Mouse (Mus musculus): Measurements from ENCODE around the gene Cdc42ep2. TPM values are rescaled to one million over a fixed set of nuclear protein-coding genes. Genes with fewer than 3 reads are reported as not detected.

Cdc42ep2 gene
- polyA plus RNA-seq, 1 experiment from 2014 or later = 20.4 TPM

GRCm38 (mm10) chr19:5945891-5946290 lies 21.3 kb upstream of the Cdc42ep2 start:
- Histone ChIP-seq H3K4me2 (ENCODE audit: low read length) (no peak overlapping the region), H3K27ac (ENCODE audit: low read length) (no peak overlapping the region), H3K9me3 (replicated peaks; ENCODE audit: control insufficient read depth, low read length, poor library complexity, severe bottlenecking) (no peaks in the 10 kb centered on the region), H3K36me3 (ENCODE audit: control insufficient read depth, insufficient read depth, low read length) (peaks cover 4% of the 10 kb centered on the region; the same call in 1 of the 2 replicates), H3K27me3 (ENCODE audit: control insufficient read depth, insufficient read depth, low read depth, low read length) (no peaks in the 10 kb centered on the region), H3K9ac (ENCODE audit: low read depth, low read length) (no peak overlapping the region; the same call in 1 of the 2 replicates), H3K4me3 (ENCODE audit: low read depth, low read length) (no peak overlapping the region), H3K4me1 (ENCODE audit: control insufficient read depth, insufficient read depth, low read length) (no peaks in the 10 kb centered on the region)
- no peak for ATAC-seq
- 85% methylated on average over 8 of the region's 8 CpGs for WGBS

DNA sequence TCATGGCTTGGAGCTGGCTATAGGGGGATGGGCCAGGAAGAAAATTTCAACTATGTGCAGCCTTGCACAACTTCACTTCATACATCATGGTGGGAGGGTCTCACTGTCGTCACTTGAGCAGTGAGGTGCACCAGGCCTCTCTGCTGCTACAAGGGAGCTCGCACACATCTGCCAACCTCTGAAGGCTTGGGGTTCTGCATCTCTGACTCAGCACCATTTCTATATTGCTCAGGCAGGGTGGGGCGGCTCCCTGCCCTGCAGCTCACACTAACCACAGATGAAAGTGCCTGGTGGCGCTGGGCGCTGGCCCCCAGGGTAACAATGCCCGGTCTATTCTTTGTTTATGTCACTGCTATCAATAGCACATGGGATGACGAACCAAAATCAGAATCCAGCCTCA lies 20.4 kb upstream of the Cdc42ep2 start:
- no peak for ATAC-seq
- Histone ChIP-seq H3K4me2 (ENCODE audit: low read length) (no peak overlapping the region), H3K36me3 (ENCODE audit: control insufficient read depth, insufficient read depth, low read length) (peaks cover 2% of the 10 kb centered on the region; the same call in 1 of the 2 replicates), H3K4me3 (ENCODE audit: low read depth, low read length) (no peak overlapping the region), H3K9me3 (replicated peaks; ENCODE audit: control insufficient read depth, low read length, poor library complexity, severe bottlenecking) (no peaks in the 10 kb centered on the region), H3K27ac (ENCODE audit: low read length) (no peak overlapping the region), H3K27me3 (ENCODE audit: control insufficient read depth, insufficient read depth, low read depth, low read length) (no peaks in the 10 kb centered on the region), H3K4me1 (ENCODE audit: control insufficient read depth, insufficient read depth, low read length) (no peaks in the 10 kb centered on the region; the same call in 1 of the 2 replicates), H3K9ac (ENCODE audit: low read depth, low read length) (no peak overlapping the region)
- WGBS = 86% methylated on average over 7 of the region's 7 CpGs

GRCm38 (mm10) chr19:5944145-5944544 lies 19.5 kb upstream of the Cdc42ep2 start:
- Histone ChIP-seq H3K36me3 (ENCODE audit: control insufficient read depth, insufficient read depth, low read length) (no peaks in the 10 kb centered on the region; the same call in 1 of the 2 replicates), H3K4me3 (ENCODE audit: low read depth, low read length) (no peak overlapping the region), H3K27ac (ENCODE audit: low read length) (no peak overlapping the region), H3K27me3 (ENCODE audit: control insufficient read depth, insufficient read depth, low read depth, low read length) (no peaks in the 10 kb centered on the region), H3K4me1 (ENCODE audit: control insufficient read depth, insufficient read depth, low read length) (no peaks in the 10 kb centered on the region; the same call in 1 of the 2 replicates), H3K9me3 (replicated peaks; ENCODE audit: control insufficient read depth, low read length, poor library complexity, severe bottlenecking) (no peaks in the 10 kb centered on the region), H3K9ac (ENCODE audit: low read depth, low read length) (no peak overlapping the region), H3K4me2 (ENCODE audit: low read length) (no peak overlapping the region)
- WGBS = 76% methylated on average over 8 of the region's 8 CpGs
- no peak for ATAC-seq

GRCm38 (mm10) chr19:5943404-5943803 lies 18.8 kb upstream of the Cdc42ep2 start:
- Histone ChIP-seq H3K9ac (ENCODE audit: low read depth, low read length) (no peak overlapping the region), H3K9me3 (replicated peaks; ENCODE audit: control insufficient read depth, low read length, poor library complexity, severe bottlenecking) (no peaks in the 10 kb centered on the region), H3K4me3 (ENCODE audit: low read depth, low read length) (no peak overlapping the region), H3K4me1 (ENCODE audit: control insufficient read depth, insufficient read depth, low read length) (no peaks in the 10 kb centered on the region; the same call in 1 of the 2 replicates), H3K27ac (ENCODE audit: low read length) (no peak overlapping the region), H3K27me3 (ENCODE audit: control insufficient read depth, insufficient read depth, low read depth, low read length) (no peaks in the 10 kb centered on the region), H3K4me2 (ENCODE audit: low read length) (no peak overlapping the region), H3K36me3 (ENCODE audit: control insufficient read depth, insufficient read depth, low read length) (no peaks in the 10 kb centered on the region; the same call in 1 of the 2 replicates)
- WGBS = 92% methylated on average over 15 of the region's 15 CpGs
- no peak for ATAC-seq

DNA sequence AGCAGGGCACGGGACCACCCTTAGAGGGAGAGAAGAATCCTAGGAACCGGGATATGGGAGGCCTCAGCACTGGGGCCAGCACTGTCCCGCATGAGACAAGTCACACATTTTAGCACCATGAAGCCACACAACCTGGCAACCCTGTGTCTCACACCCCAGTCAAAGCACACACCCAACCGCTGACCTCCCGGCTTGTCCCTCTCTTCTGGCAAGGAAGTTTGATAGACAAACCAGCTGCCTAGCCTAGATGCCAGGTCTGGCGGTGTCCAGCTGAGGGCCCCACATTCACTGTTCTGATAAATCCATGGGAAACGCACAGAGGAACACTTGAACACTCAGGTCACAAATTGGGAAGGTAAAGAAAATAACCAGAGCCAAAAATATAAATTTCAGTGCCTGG lies 18.0 kb upstream of the Cdc42ep2 start:
- Histone ChIP-seq H3K27me3 (ENCODE audit: control insufficient read depth, insufficient read depth, low read depth, low read length) (no peaks in the 10 kb centered on the region), H3K4me1 (ENCODE audit: control insufficient read depth, insufficient read depth, low read length) (peaks cover 3% of the 10 kb centered on the region; the same call in 1 of the 2 replicates), H3K36me3 (ENCODE audit: control insufficient read depth, insufficient read depth, low read length) (no peaks in the 10 kb centered on the region; the same call in 1 of the 2 replicates), H3K4me2 (ENCODE audit: low read length) (no peak overlapping the region), H3K4me3 (ENCODE audit: low read depth, low read length) (no peak overlapping the region), H3K9me3 (replicated peaks; ENCODE audit: control insufficient read depth, low read length, poor library complexity, severe bottlenecking) (no peaks in the 10 kb centered on the region), H3K27ac (ENCODE audit: low read length) (no peak overlapping the region), H3K9ac (ENCODE audit: low read depth, low read length) (no peak overlapping the region)
- no peak for ATAC-seq
- WGBS = 93% methylated on average over 7 of the region's 7 CpGs

- Histone ChIP-seq H3K4me2 (ENCODE audit: low read length) (no peak overlapping the region), H3K4me3 (ENCODE audit: low read depth, low read length) (no peak overlapping the region), H3K4me1 (ENCODE audit: control insufficient read depth, insufficient read depth, low read length) (peaks cover 3% of the 10 kb centered on the region; the same call in 1 of the 2 replicates), H3K9ac (ENCODE audit: low read depth, low read length) (no peak overlapping the region), H3K36me3 (ENCODE audit: control insufficient read depth, insufficient read depth, low read length) (no peaks in the 10 kb centered on the region; the same call in 1 of the 2 replicates), H3K27me3 (ENCODE audit: control insufficient read depth, insufficient read depth, low read depth, low read length) (no peaks in the 10 kb centered on the region), H3K9me3 (replicated peaks; ENCODE audit: control insufficient read depth, low read length, poor library complexity, severe bottlenecking) (no peaks in the 10 kb centered on the region), H3K27ac (ENCODE audit: low read length) (no peak overlapping the region)
- 91% methylated on average over 10 of the region's 10 CpGs for WGBS
- no peak for ATAC-seq
These were observed 16.0 kb upstream of the Cdc42ep2 start for GRCm38 (mm10) chr19:5940656-5941055.

DNA sequence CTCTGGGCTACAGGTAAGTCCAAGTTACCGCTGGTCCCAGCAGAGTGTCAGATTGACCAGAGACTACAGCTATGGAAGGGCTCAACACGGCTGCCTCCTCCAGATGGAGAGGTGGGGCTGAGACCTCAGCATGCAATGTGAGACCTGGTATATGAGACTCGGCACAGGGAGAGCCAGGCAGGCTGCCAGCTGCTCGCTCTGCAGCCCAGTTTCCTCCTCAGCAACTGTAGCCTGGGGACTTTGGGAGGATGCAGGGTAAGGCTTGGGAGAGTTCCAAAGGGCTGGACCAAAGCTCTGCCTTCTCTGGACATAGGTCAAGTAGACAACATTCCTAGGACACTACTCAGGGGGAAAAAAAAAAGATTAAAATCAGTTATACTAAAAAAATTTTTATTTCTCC lies 15.6 kb upstream of the Cdc42ep2 start:
- no peak for ATAC-seq
- no peak overlapping the region for H3K4me2 ChIP-seq (ENCODE audit: low read length)
- H3K4me1 ChIP-seq (ENCODE audit: control insufficient read depth, insufficient read depth, low read length) = peaks cover 3% of the 10 kb centered on the region; the same call in 1 of the 2 replicates
- H3K27me3 ChIP-seq (ENCODE audit: control insufficient read depth, insufficient read depth, low read depth, low read length) = no peaks in the 10 kb centered on the region
- no peaks in the 10 kb centered on the region; the same call in 1 of the 2 replicates for H3K36me3 ChIP-seq (ENCODE audit: control insufficient read depth, insufficient read depth, low read length)
- WGBS = 63% methylated on average over 4 of the region's 4 CpGs
- H3K27ac ChIP-seq (ENCODE audit: low read length) = peak overlapping the region; percentile 38
- H3K9me3 ChIP-seq (replicated peaks; ENCODE audit: control insufficient read depth, low read length, poor library complexity, severe bottlenecking) = no peaks in the 10 kb centered on the region
- H3K9ac ChIP-seq (ENCODE audit: low read depth, low read length) = no peak overlapping the region
- H3K4me3 ChIP-seq (ENCODE audit: low read depth, low read length) = no peak overlapping the region

- H3K27ac ChIP-seq (ENCODE audit: low read length) = peak overlapping the region; percentile 38
- no peak for ATAC-seq
- H3K4me3 ChIP-seq (ENCODE audit: low read depth, low read length) = no peak overlapping the region
- peaks cover 3% of the 10 kb centered on the region; the same call in 1 of the 2 replicates for H3K4me1 ChIP-seq (ENCODE audit: control insufficient read depth, insufficient read depth, low read length)
- WGBS = 63% methylated on average over 5 of the region's 5 CpGs
- H3K4me2 ChIP-seq (ENCODE audit: low read length) = no peak overlapping the region
- H3K36me3 ChIP-seq (ENCODE audit: control insufficient read depth, insufficient read depth, low read length) = no peaks in the 10 kb centered on the region; the same call in 1 of the 2 replicates
- H3K9me3 ChIP-seq (replicated peaks; ENCODE audit: control insufficient read depth, low read length, poor library complexity, severe bottlenecking) = no peaks in the 10 kb centered on the region
- no peaks in the 10 kb centered on the region for H3K27me3 ChIP-seq (ENCODE audit: control insufficient read depth, insufficient read depth, low read depth, low read length)
- H3K9ac ChIP-seq (ENCODE audit: low read depth, low read length) = no peak overlapping the region
These were observed 15.1 kb upstream of the Cdc42ep2 start for GRCm38 (mm10) chr19:5939715-5940114.

GRCm38 (mm10) chr19:5938516-5938915 lies 13.9 kb upstream of the Cdc42ep2 start:
- no peak overlapping the region for H3K4me3 ChIP-seq (ENCODE audit: low read depth, low read length)
- no peak for ATAC-seq
- 89% methylated on average over 6 of the region's 6 CpGs for WGBS

More at GRCm38 (mm10) chr19:5938516-5938915, 13.9 kb upstream of the Cdc42ep2 start:
- peaks cover 3% of the 10 kb centered on the region; the same call in 1 of the 2 replicates for H3K4me1 ChIP-seq (ENCODE audit: control insufficient read depth, insufficient read depth, low read length)
- no peak overlapping the region for H3K9ac ChIP-seq (ENCODE audit: low read depth, low read length)
- no peaks in the 10 kb centered on the region; the same call in 1 of the 2 replicates for H3K36me3 ChIP-seq (ENCODE audit: control insufficient read depth, insufficient read depth, low read length)
- no peaks in the 10 kb centered on the region for H3K27me3 ChIP-seq (ENCODE audit: control insufficient read depth, insufficient read depth, low read depth, low read length)
- no peak overlapping the region for H3K27ac ChIP-seq (ENCODE audit: low read length)
- no peaks in the 10 kb centered on the region for H3K9me3 ChIP-seq (replicated peaks; ENCODE audit: control insufficient read depth, low read length, poor library complexity, severe bottlenecking)
- H3K4me2 ChIP-seq (ENCODE audit: low read length) = no peak overlapping the region

Data from midbrain, embryonic 16.5 days (tissue).